ENCODE assay signal across 18 mouse cellular contexts in the genomic region with DNA sequence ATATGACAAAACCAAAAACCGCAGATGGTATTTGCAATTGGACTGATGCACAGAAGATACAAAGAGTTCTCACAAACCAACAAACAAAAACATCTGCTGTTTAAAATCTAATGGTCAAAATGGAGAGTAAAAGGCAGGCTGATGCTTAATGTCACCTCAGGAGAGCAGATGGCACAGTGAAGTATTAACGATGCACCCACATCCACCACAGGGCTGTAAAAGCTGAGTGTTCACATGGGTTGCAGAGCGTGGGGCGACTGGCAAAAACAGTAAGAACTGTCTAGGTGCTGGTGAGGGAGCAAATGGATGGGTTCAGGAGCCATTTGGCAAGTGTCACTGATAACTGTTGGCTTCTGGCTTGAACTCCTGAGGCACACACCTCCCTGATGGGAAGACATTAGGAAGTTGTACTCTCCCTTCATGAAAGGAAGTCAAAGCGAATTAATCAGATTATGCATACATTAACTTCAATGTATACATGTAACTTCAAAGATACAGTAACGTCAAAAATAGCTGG. TPM values are rescaled to one million over a fixed set of nuclear protein-coding genes. Genes with fewer than 3 reads are reported as not detected.
DNase-seq lines count a peak whose midpoint lies in the region; ATAC-seq lines count a peak whose summit lies in the region.
"Had no signal": no experiment of that assay in that cellular context is flagged by ENCODE, and none has a peak within 500 bp of the region (broad histone marks: within the 10 kb centered on the region; RNA-seq: fewer than 3 reads in every experiment).

No protein-coding gene starts in this region.

- H3K4me3 ChIP-seq in hindbrain, embryonic 12.5 days: no peak overlapping the region
- no peak overlapping the region for H3K4me3 ChIP-seq in hindbrain, embryonic 10.5 days
- no peak overlapping the region for H3K4me3 ChIP-seq in liver, embryonic 13.5 days (replicated peaks)
- H3K4me3 ChIP-seq in hindbrain, embryonic 16.5 days (ENCODE audit: low read length): no peak overlapping the region
- no peak overlapping the region; the same call in 1 of the 2 replicates for H3K4me3 ChIP-seq in liver, embryonic 16.5 days (ENCODE audit: low read depth, low read length)
- H3K4me3 ChIP-seq: heart, embryonic 12.5 days; kidney, embryonic 15.5 days; limb, embryonic 15.5 days; megakaryocyte, embryonic 14.5 days had no signal

- H3K9ac ChIP-seq in hindbrain, embryonic 12.5 days: no peak overlapping the region
- H3K9ac ChIP-seq in liver, embryonic 13.5 days: no peak overlapping the region
- no peak overlapping the region for H3K9ac ChIP-seq in hindbrain, embryonic 16.5 days (ENCODE audit: low read depth, low read length)
- H3K9ac ChIP-seq in liver, embryonic 16.5 days (ENCODE audit: low read depth, low read length): no peak overlapping the region
- H3K9ac ChIP-seq: heart, embryonic 12.5 days; kidney, embryonic 15.5 days; limb, embryonic 15.5 days had no signal

- WGBS in hindbrain, embryonic 12.5 days: 87% methylated on average over 6 of the region's 6 CpGs
- 90% methylated on average over 6 of the region's 6 CpGs for WGBS in hindbrain, embryonic 10.5 days
- WGBS in liver, embryonic 13.5 days (ENCODE audit: insufficient replicate concordance): 68% methylated on average over 6 of the region's 6 CpGs
- 74% methylated on average over 6 of the region's 6 CpGs for WGBS in hindbrain, embryonic 16.5 days
- 75% methylated on average over 6 of the region's 6 CpGs for WGBS in liver, embryonic 16.5 days (ENCODE audit: insufficient replicate concordance)

- 0 out of 2 replicates have a peak overlapping the region, but pooled peaks have one; percentile 85 for H3K4me2 ChIP-seq in hindbrain, embryonic 12.5 days (replicated peaks)
- H3K4me2 ChIP-seq in liver, embryonic 13.5 days: peak overlapping the region; percentile 62; the same call in 1 of the 2 replicates
- peak overlapping the region; percentile 50; the same call in 1 of the 2 replicates for H3K4me2 ChIP-seq in hindbrain, embryonic 16.5 days (ENCODE audit: low read length)
- peak overlapping the region; percentile 44 for H3K4me2 ChIP-seq in liver, embryonic 16.5 days (ENCODE audit: low read depth, low read length)
- H3K4me2 ChIP-seq: heart, embryonic 12.5 days; kidney, embryonic 15.5 days; limb, embryonic 15.5 days had no signal

- 0 out of 2 replicates have a peak, but pooled peaks cover 2% of the 10 kb centered on the region for H3K36me3 ChIP-seq in hindbrain, embryonic 12.5 days
- H3K36me3 ChIP-seq in hindbrain, embryonic 10.5 days: peaks cover 15% of the 10 kb centered on the region
- H3K36me3 ChIP-seq in liver, embryonic 13.5 days: no peaks in the 10 kb centered on the region
- peaks cover 2% of the 10 kb centered on the region; the same call in 1 of the 2 replicates for H3K36me3 ChIP-seq in hindbrain, embryonic 16.5 days (ENCODE audit: control insufficient read depth, insufficient read depth, low read length)
- H3K36me3 ChIP-seq in liver, embryonic 16.5 days (ENCODE audit: control insufficient read depth, insufficient read depth): no peaks in the 10 kb centered on the region
- H3K36me3 ChIP-seq: heart, embryonic 12.5 days; limb, embryonic 15.5 days had no signal

- H3K27me3 ChIP-seq in hindbrain, embryonic 12.5 days: no peaks in the 10 kb centered on the region
- H3K27me3 ChIP-seq in hindbrain, embryonic 10.5 days (ENCODE audit: insufficient read depth, poor library complexity, severe bottlenecking): no peaks in the 10 kb centered on the region
- no peaks in the 10 kb centered on the region; the same call in 1 of the 2 replicates for H3K27me3 ChIP-seq in liver, embryonic 13.5 days
- H3K27me3 ChIP-seq in hindbrain, embryonic 16.5 days (replicated peaks; ENCODE audit: control insufficient read depth, insufficient read depth, low read length): no peaks in the 10 kb centered on the region
- H3K27me3 ChIP-seq in liver, embryonic 16.5 days (ENCODE audit: control insufficient read depth, insufficient read depth, low read depth, low read length): no peaks in the 10 kb centered on the region
- H3K27me3 ChIP-seq: heart, embryonic 12.5 days; kidney, embryonic 15.5 days; megakaryocyte, embryonic 14.5 days had no signal

- no peaks in the 10 kb centered on the region for H3K9me3 ChIP-seq in hindbrain, embryonic 12.5 days (replicated peaks)
- H3K9me3 ChIP-seq in hindbrain, embryonic 10.5 days: no peaks in the 10 kb centered on the region
- no peaks in the 10 kb centered on the region for H3K9me3 ChIP-seq in liver, embryonic 13.5 days (replicated peaks)
- no peaks in the 10 kb centered on the region for H3K9me3 ChIP-seq in hindbrain, embryonic 16.5 days (ENCODE audit: control insufficient read depth, low read length)
- no peaks in the 10 kb centered on the region for H3K9me3 ChIP-seq in liver, embryonic 16.5 days (replicated peaks; ENCODE audit: control insufficient read depth, low read length)
- H3K9me3 ChIP-seq: heart, embryonic 12.5 days; kidney, embryonic 15.5 days; limb, embryonic 15.5 days; megakaryocyte, embryonic 14.5 days had no signal

- no peak for ATAC-seq in hindbrain, embryonic 12.5 days (ENCODE audit: low FRiP score)
- ATAC-seq in liver, embryonic 13.5 days (ENCODE audit: low read depth): no peak
- ATAC-seq in hindbrain, embryonic 16.5 days: no peak
- ATAC-seq in liver, embryonic 16.5 days (ENCODE audit: low read depth): no peak
- ATAC-seq: intestine, embryonic 16.5 days had no signal

- H3K4me1 ChIP-seq in hindbrain, embryonic 12.5 days: peaks cover 22% of the 10 kb centered on the region
- H3K4me1 ChIP-seq in hindbrain, embryonic 10.5 days (replicated peaks): peaks cover 24% of the 10 kb centered on the region
- peaks cover 22% of the 10 kb centered on the region for H3K4me1 ChIP-seq in liver, embryonic 13.5 days (replicated peaks)
- H3K4me1 ChIP-seq in hindbrain, embryonic 16.5 days (ENCODE audit: control insufficient read depth, insufficient read depth, low read depth, low read length): peaks cover 22% of the 10 kb centered on the region
- H3K4me1 ChIP-seq in liver, embryonic 16.5 days (ENCODE audit: control insufficient read depth, low read depth, low read length): peaks cover 14% of the 10 kb centered on the region

- no peak overlapping the region for H3K27ac ChIP-seq in hindbrain, embryonic 12.5 days
- H3K27ac ChIP-seq in hindbrain, embryonic 10.5 days: no peak overlapping the region
- H3K27ac ChIP-seq in liver, embryonic 13.5 days: no peak overlapping the region
- no peak overlapping the region for H3K27ac ChIP-seq in hindbrain, embryonic 16.5 days (ENCODE audit: low read depth, low read length)
- H3K27ac ChIP-seq in liver, embryonic 16.5 days (ENCODE audit: low read length): no peak overlapping the region
- H3K27ac ChIP-seq: kidney, embryonic 15.5 days; limb, embryonic 15.5 days had no signal

- DNase-seq in hindbrain, embryonic 10.5 days (ENCODE audit: low spot score): no peak
- DNase-seq in liver, embryonic 13.5 days: no peak
- no peak for DNase-seq in liver
- DNase-seq in frontal cortex, postnatal 10 days (ENCODE audit: low spot score in 2 of 2): no peak
- no peak for DNase-seq in lung, adult 18-20 months
- DNase-seq: cerebellum, postnatal 36 days; heart, postnatal 36 days; lung, postnatal 14 days; spleen, adult 18-20 months; thymus, adult 18-20 months had no signal

RNA-seq across cellular contexts. Expression of a gene that starts 3.2 kb away (rescaled TPM):
- 10.9 and 11.1 TPM in 2 replicates for polyA plus RNA-seq in hindbrain, embryonic 12.5 days (2016; fragmentation: Nextera tagmentation; extraction: Ambion mirVana)
- polyA plus RNA-seq in hindbrain, embryonic 10.5 days (2016; fragmentation: Nextera tagmentation; extraction: Ambion mirVana): 10.6 and 12.1 TPM in 2 replicates
- 6.4 and 6.7 TPM in 2 replicates for polyA plus RNA-seq in liver, embryonic 13.5 days (2015; fragmentation: Nextera tagmentation; extraction: Ambion mirVana)
- 10.2 and 10.9 TPM in 2 replicates for polyA plus RNA-seq in hindbrain, embryonic 16.5 days (2015; fragmentation: Nextera tagmentation; extraction: Ambion mirVana)
- polyA plus RNA-seq in liver, embryonic 16.5 days (2015; fragmentation: Nextera tagmentation; extraction: Ambion mirVana): 4.1 and 5.1 TPM in 2 replicates
